In the genomic region with DNA sequence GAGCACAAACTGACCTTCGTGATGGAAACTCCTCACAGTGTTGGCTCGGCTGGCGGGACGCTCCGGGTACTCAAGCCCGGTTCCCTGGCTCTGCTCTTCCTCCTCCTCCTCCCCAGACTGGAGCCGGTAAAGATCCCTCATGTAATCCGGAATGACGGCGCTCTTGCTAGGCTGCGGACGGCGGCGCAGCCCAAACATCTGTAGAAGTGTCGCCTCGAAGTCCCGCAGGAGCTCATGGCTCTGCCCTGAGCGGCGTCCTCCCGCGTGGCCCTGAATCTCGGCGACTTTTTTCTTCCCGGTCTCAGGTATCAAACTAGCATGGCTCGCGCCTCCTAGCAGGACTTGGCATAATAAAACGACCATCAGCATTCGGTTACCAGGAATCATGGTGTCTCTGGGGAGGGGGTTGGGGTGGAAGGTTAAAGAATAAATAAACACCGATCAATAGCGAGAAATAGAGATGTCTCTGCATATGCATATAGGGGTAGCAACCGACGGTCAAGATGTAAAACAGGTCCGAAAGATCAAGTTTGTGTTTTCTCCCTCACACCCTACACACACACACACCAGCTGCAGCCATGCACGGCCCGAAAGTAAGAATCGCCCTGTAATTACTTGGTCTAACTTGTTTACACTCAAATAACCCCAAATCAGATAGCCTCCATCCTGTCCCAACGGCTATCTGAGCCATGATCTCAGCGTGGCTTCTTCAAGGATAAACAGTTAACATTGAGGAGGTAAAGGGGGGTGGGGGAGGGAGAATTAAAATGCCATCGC, we compare ENCODE assay signal across 9 mouse cellular contexts. TPM values are rescaled to one million over a fixed set of nuclear protein-coding genes. Genes with fewer than 3 reads are reported as not detected.
DNase-seq lines count a peak whose midpoint lies in the region; ATAC-seq and TF ChIP-seq lines count a peak whose summit lies in the region.
"Had no signal": no experiment of that assay in that cellular context is flagged by ENCODE, and none has a peak within 500 bp of the region (broad histone marks: within the 10 kb centered on the region; RNA-seq: fewer than 3 reads in every experiment).

No protein-coding gene starts in this region.

- H3K4me2 ChIP-seq in hindbrain, embryonic 13.5 days: peak overlapping the region; percentile 87
- peak overlapping the region; percentile 67 for H3K4me2 ChIP-seq in liver, embryonic 14.5 days (ENCODE audit: low read depth)
- peak overlapping the region; percentile 82 for H3K4me2 ChIP-seq in stomach, embryonic 15.5 days

- TF ChIP-seq EP300 in liver, embryonic 14.5 days (IDR thresholded peaks at IDR 0.05; ENCODE audit: low read depth): no peak

- WGBS in embryonic facial prominence, embryonic 10.5 days: under 1% methylated on average over 39 of the region's 39 CpGs
- under 1% methylated on average over 39 of the region's 39 CpGs for WGBS in hindbrain, embryonic 13.5 days
- WGBS in liver, embryonic 14.5 days (ENCODE audit: insufficient replicate concordance): under 1% methylated on average over 39 of the region's 39 CpGs
- 1% methylated on average over 39 of the region's 39 CpGs for WGBS in stomach, embryonic 15.5 days

- peak overlapping the region; percentile 55; the same call in 1 of the 2 replicates for H3K9ac ChIP-seq in hindbrain, embryonic 13.5 days
- no peak overlapping the region for H3K9ac ChIP-seq in liver, embryonic 14.5 days (replicated peaks)
- peak overlapping the region; percentile 10; the same call in 1 of the 2 replicates for H3K9ac ChIP-seq in stomach, embryonic 15.5 days

- no peaks in the 10 kb centered on the region for H3K9me3 ChIP-seq in embryonic facial prominence, embryonic 10.5 days
- H3K9me3 ChIP-seq in hindbrain, embryonic 13.5 days: no peaks in the 10 kb centered on the region
- no peaks in the 10 kb centered on the region for H3K9me3 ChIP-seq in liver, embryonic 14.5 days (ENCODE audit: control insufficient read depth, low read length)
- no peaks in the 10 kb centered on the region for H3K9me3 ChIP-seq in stomach, embryonic 15.5 days

- TF ChIP-seq CTCF in liver, embryonic 14.5 days (IDR thresholded peaks at IDR 0.05; ENCODE audit: low read depth): no peak

- peaks cover 70% of the 10 kb centered on the region for H3K4me1 ChIP-seq in embryonic facial prominence, embryonic 10.5 days
- H3K4me1 ChIP-seq in hindbrain, embryonic 13.5 days (replicated peaks): peaks cover 53% of the 10 kb centered on the region
- H3K4me1 ChIP-seq in liver, embryonic 14.5 days (replicated peaks; ENCODE audit: control insufficient read depth in 2 of 2, insufficient read depth in 2 of 2, low read length in 1 of 2): no peaks in the 10 kb centered on the region
- H3K4me1 ChIP-seq in stomach, embryonic 15.5 days: peaks cover 18% of the 10 kb centered on the region

- peak; percentile 56 for DNase-seq in ZHBTc4 (ENCODE audit: low read depth, low spot score)
- DNase-seq in embryonic facial prominence, embryonic 10.5 days (ENCODE audit: low spot score): peak; percentile 75
- DNase-seq in liver, embryonic 14.5 days (ENCODE audit: low read depth in 3 of 3, low spot score in 3 of 3): no peak
- DNase-seq in thymus, postnatal 0 days (ENCODE audit: low spot score): no peak
- no peak for DNase-seq in spleen, adult 18-20 months
- DNase-seq in urinary bladder, adult 18-20 months (ENCODE audit: low spot score in 2 of 2): no peak

- H3K36me3 ChIP-seq in embryonic facial prominence, embryonic 10.5 days (replicated peaks): peaks cover 15% of the 10 kb centered on the region
- no peaks in the 10 kb centered on the region for H3K36me3 ChIP-seq in hindbrain, embryonic 13.5 days
- H3K36me3 ChIP-seq in liver, embryonic 14.5 days (replicated peaks; ENCODE audit: control insufficient read depth, insufficient read depth, low read depth): no peaks in the 10 kb centered on the region
- no peaks in the 10 kb centered on the region for H3K36me3 ChIP-seq in stomach, embryonic 15.5 days

- no peak for ATAC-seq in hindbrain, embryonic 13.5 days (ENCODE audit: low FRiP score)
- ATAC-seq in liver, embryonic 14.5 days (ENCODE audit: insufficient read depth): no peak
- ATAC-seq in stomach, embryonic 15.5 days (ENCODE audit: insufficient read depth, low FRiP score, low read depth): no peak

- peak overlapping the region; percentile 83 for H3K27ac ChIP-seq in embryonic facial prominence, embryonic 10.5 days (replicated peaks)
- H3K27ac ChIP-seq in hindbrain, embryonic 13.5 days: no peak overlapping the region
- no peak overlapping the region for H3K27ac ChIP-seq in liver, embryonic 14.5 days
- H3K27ac ChIP-seq in stomach, embryonic 15.5 days: 0 out of 2 replicates have a peak overlapping the region, but pooled peaks have one; percentile 11

- peak overlapping the region; percentile 68 for H3K4me3 ChIP-seq in embryonic facial prominence, embryonic 10.5 days
- peak overlapping the region; percentile 57 for H3K4me3 ChIP-seq in hindbrain, embryonic 13.5 days
- H3K4me3 ChIP-seq in liver, embryonic 14.5 days (ENCODE audit: insufficient read depth in 1 of 2, low read depth in 2 of 2, low read length in 2 of 2): peak overlapping the region in 1 of 2 experiments; percentile 47; a peak in 2 of 4 replicates
- H3K4me3 ChIP-seq in stomach, embryonic 15.5 days (replicated peaks): peak overlapping the region; percentile 59
- H3K4me3 ChIP-seq: myocyte had no signal

- peaks cover 93% of the 10 kb centered on the region for H3K27me3 ChIP-seq in embryonic facial prominence, embryonic 10.5 days (replicated peaks; ENCODE audit: low read depth, poor library complexity, severe bottlenecking)
- peaks cover 97% of the 10 kb centered on the region for H3K27me3 ChIP-seq in hindbrain, embryonic 13.5 days
- H3K27me3 ChIP-seq in liver, embryonic 14.5 days (ENCODE audit: control insufficient read depth, insufficient read depth, low read length): peaks cover 75% of the 10 kb centered on the region
- H3K27me3 ChIP-seq in stomach, embryonic 15.5 days (replicated peaks): peaks cover 19% of the 10 kb centered on the region

RNA-seq across cellular contexts. Expression of a gene that starts 4.6 kb away (rescaled TPM):
- 22.9 and 24.8 TPM in 2 replicates for polyA plus RNA-seq in embryonic facial prominence, embryonic 10.5 days (2016; fragmentation: Nextera tagmentation; extraction: Ambion mirVana)
- polyA plus RNA-seq in hindbrain, embryonic 13.5 days (2015; fragmentation: Nextera tagmentation; extraction: Ambion mirVana): 3.2 and 4.1 TPM in 2 replicates
- 0.68 and 2.9 TPM in 2 replicates for polyA plus RNA-seq in liver, embryonic 14.5 days (2012; rRNA removed)
- 0.43 and 1.0 TPM in 2 replicates for polyA plus RNA-seq in liver, embryonic 14.5 days (2014; fragmentation: Nextera tagmentation; extraction: Ambion mirVana)
- polyA plus RNA-seq in stomach, embryonic 15.5 days (2015; fragmentation: Nextera tagmentation; extraction: Ambion mirVana): 58.1 and 60.5 TPM in 2 replicates
- polyA plus RNA-seq in thymus, postnatal 0 days (2015; fragmentation: Nextera tagmentation; extraction: Ambion mirVana): 0.80 and 0.82 TPM in 2 replicates

RNA-seq across cellular contexts. Expression of a gene that starts 6.7 kb away (rescaled TPM):
- not detected in 2 replicates for polyA plus RNA-seq in embryonic facial prominence, embryonic 10.5 days (2016; fragmentation: Nextera tagmentation; extraction: Ambion mirVana)
- polyA plus RNA-seq in hindbrain, embryonic 13.5 days (2015; fragmentation: Nextera tagmentation; extraction: Ambion mirVana): not detected in 2 replicates
- not detected in 2 replicates for polyA plus RNA-seq in liver, embryonic 14.5 days (2012; rRNA removed)
- polyA plus RNA-seq in liver, embryonic 14.5 days (2014; fragmentation: Nextera tagmentation; extraction: Ambion mirVana): not detected in 2 replicates
- polyA plus RNA-seq in stomach, embryonic 15.5 days (2015; fragmentation: Nextera tagmentation; extraction: Ambion mirVana): 0.24 TPM in 1 of 2 replicates, not detected in the other
- polyA plus RNA-seq in thymus, postnatal 0 days (2015; fragmentation: Nextera tagmentation; extraction: Ambion mirVana): not detected in 2 replicates
- polyA plus RNA-seq: myocyte had no signal

Comparison
In these comparisons a context has a peak if more than half of its experiments do, and no peak if none do; other contexts are left out.
1. DNase-seq: peak in ZHBTc4 (single experiment) and embryonic facial prominence, embryonic 10.5 days (single experiment); none in liver, embryonic 14.5 days (0 of 3), thymus, postnatal 0 days (single experiment), spleen, adult 18-20 months (0 of 2) and urinary bladder, adult 18-20 months (0 of 2).
2. H3K27ac ChIP-seq: peak in embryonic facial prominence, embryonic 10.5 days (single experiment) and stomach, embryonic 15.5 days (single experiment); none in hindbrain, embryonic 13.5 days (single experiment) and liver, embryonic 14.5 days (single experiment).
3. Peak in every context shown above with its lines, with median percentiles within 50 percentile points of each other: H3K4me2 ChIP-seq.